Mouse (Mus musculus) kidney, embryonic 14.5 days (tissue): ENCODE results near the gene Zc2hc1c. TPM values are rescaled to one million over a fixed set of nuclear protein-coding genes. Genes with fewer than 3 reads are reported as not detected.
"Not testable (repeated sequence)": the region's sequence is repeated elsewhere in the genome, so short reads cannot be mapped to it uniquely, and the experiment has no call there.

Source experiments
- ATAC-seq: fragments of 200-750 bp; cut with Nextera tagmentation; 2 replicates; pipeline ENCODE4 v1.8.0; 2017; ENCODE audit warnings: moderate number of reproducible peaks, mild to moderate bottlenecking, moderate TSS enrichment, moderate library complexity; ENCODE audit not compliant: low FRiP score, low TSS enrichment
- H3K27ac ChIP-seq: fragments of 300-500 bp; sonication (generic); 2 replicates; pipeline ENCODE4 v1.5.1; 2014; ENCODE audit warnings: low read depth, mild to moderate bottlenecking, low read length, moderate library complexity, mixed read lengths
- H3K27me3 ChIP-seq: fragments of 300-500 bp; sonication (generic); 2 replicates; pipeline ENCODE4 v1.6.1; 2014; ENCODE audit warnings: mild to moderate bottlenecking, low read length; ENCODE audit not compliant: control insufficient read depth, insufficient read depth
- H3K36me3 ChIP-seq: fragments of 300-500 bp; sonication (generic); 2 replicates; pipeline ENCODE4 v1.6.1; 2014; ENCODE audit warnings: low read length, mixed read lengths; ENCODE audit not compliant: control insufficient read depth, insufficient read depth
- H3K4me1 ChIP-seq: fragments of 300-500 bp; sonication (generic); 2 replicates; pipeline ENCODE4 v1.6.1; 2014; ENCODE audit warnings: low read length, mixed read lengths; ENCODE audit not compliant: control insufficient read depth, insufficient read depth
- H3K4me2 ChIP-seq: fragments of 300-500 bp; sonication (generic); replicated peaks from 2 replicates; pipeline ENCODE4 v1.6.1; 2014; ENCODE audit warnings: low read depth, mild to moderate bottlenecking, low read length
- H3K4me3 ChIP-seq: fragments of 300-500 bp; sonication (generic); 2 replicates; pipeline ENCODE4 v1.5.1; 2014; ENCODE audit warnings: mild to moderate bottlenecking, low read length
- H3K9ac ChIP-seq: fragments of 300-500 bp; sonication (generic); 2 replicates; pipeline ENCODE4 v1.6.1; 2014; ENCODE audit warnings: low read depth, mild to moderate bottlenecking, low read length, moderate library complexity
- H3K9me3 ChIP-seq: fragments of 300-500 bp; sonication (generic); 2 replicates; pipeline ENCODE4 v1.6.1; 2016; ENCODE audit warnings: low read length; ENCODE audit not compliant: control insufficient read depth
- WGBS: fragments of 180-500 bp; shearing (Covaris S2); extraction: QIAGEN DNeasy Blood & Tissue Kit; methylation state at CpG from one replicate; pipeline ENCODE4 v1.1.7; 2014; 5-methylcytosine and 5-hydroxymethylcytosine counted together
- polyA plus RNA-seq: library from polyadenylated mRNA; unstranded; fragments of >200 nt; fragmentation: Nextera tagmentation; extraction: Ambion mirVana; gene quantifications from 2 replicates; pipeline ENCODE4 v1.2.1, GENCODE M21; 2014

Zc2hc1c gene
- polyA plus RNA-seq, 1 experiment from 2014 or later, result 3.2 TPM

- WGBS, result under 1% methylated on average over 31 of the region's 31 CpGs
- H3K9ac ChIP-seq, result peak overlapping the region; percentile 83
- peak overlapping the region; percentile 87 for H3K4me2 ChIP-seq
- H3K4me3 ChIP-seq, result peak overlapping the region; percentile 78
- no peaks in the 10 kb centered on the region for H3K36me3 ChIP-seq
- H3K4me1 ChIP-seq, result no peaks in the 10 kb centered on the region
- H3K27ac ChIP-seq, result peak overlapping the region; percentile 61; the same call in 1 of the 2 replicates
- ATAC-seq, result peak; percentile 97
- no peaks in the 10 kb centered on the region for H3K27me3 ChIP-seq
- H3K9me3 ChIP-seq, result no peaks in the 10 kb centered on the region
These were observed 8.1 kb upstream of the Zc2hc1c start for GRCm38 (mm10) chr12:85280105-85280844.

- peak overlapping the region; percentile 37 for H3K4me2 ChIP-seq
- peak overlapping the region; percentile 78; the same call in 1 of the 2 replicates for H3K4me3 ChIP-seq
- no peak for ATAC-seq
- no peaks in the 10 kb centered on the region for H3K27me3 ChIP-seq
- no peaks in the 10 kb centered on the region for H3K4me1 ChIP-seq
- no peaks in the 10 kb centered on the region for H3K36me3 ChIP-seq
- 73% methylated on average over 12 of the region's 12 CpGs for WGBS
- no peak overlapping the region for H3K27ac ChIP-seq
- H3K9ac ChIP-seq, result no peak overlapping the region
- no peaks in the 10 kb centered on the region for H3K9me3 ChIP-seq
These were observed 7.3 kb upstream of the Zc2hc1c start for GRCm38 (mm10) chr12:85280845-85281651.

GRCm38 (mm10) chr12:85281756-85282155 lies 6.6 kb upstream of the Zc2hc1c start:
- H3K27ac ChIP-seq, H3K4me2 ChIP-seq, H3K4me3 ChIP-seq, H3K9ac ChIP-seq, H3K36me3 ChIP-seq, ATAC-seq, H3K9me3 ChIP-seq, H3K27me3 ChIP-seq, H3K4me1 ChIP-seq: not testable (repeated sequence)
- WGBS, result 97% methylated on average over 1 of the region's 4 CpGs

GRCm38 (mm10) chr12:85284331-85284730 lies 4.1 kb upstream of the Zc2hc1c start:
- H3K27ac ChIP-seq, result no peak overlapping the region
- no peaks in the 10 kb centered on the region for H3K36me3 ChIP-seq
- no peak overlapping the region for H3K9ac ChIP-seq
- H3K4me2 ChIP-seq, result no peak overlapping the region
- H3K4me1 ChIP-seq, result peaks cover 4% of the 10 kb centered on the region; the same call in 1 of the 2 replicates
- 77% methylated on average over 8 of the region's 8 CpGs for WGBS
- no peaks in the 10 kb centered on the region for H3K27me3 ChIP-seq
- no peak for ATAC-seq
- no peaks in the 10 kb centered on the region for H3K9me3 ChIP-seq
- no peak overlapping the region for H3K4me3 ChIP-seq

GRCm38 (mm10) chr12:85284996-85285395 lies 3.4 kb upstream of the Zc2hc1c start:
- 88% methylated on average over 4 of the region's 4 CpGs for WGBS
- no peak overlapping the region for H3K27ac ChIP-seq
- no peak overlapping the region for H3K4me2 ChIP-seq
- no peaks in the 10 kb centered on the region for H3K27me3 ChIP-seq
- H3K9me3 ChIP-seq, result no peaks in the 10 kb centered on the region
- H3K4me1 ChIP-seq, result peaks cover 8% of the 10 kb centered on the region; the same call in 1 of the 2 replicates
- H3K36me3 ChIP-seq, result no peaks in the 10 kb centered on the region
- no peak overlapping the region for H3K4me3 ChIP-seq
- no peak overlapping the region for H3K9ac ChIP-seq
- no peak for ATAC-seq

- Histone ChIP-seq H3K4me2 (peak overlapping the region; percentile 84; the same call in 1 of the 2 replicates), H3K9me3 (no peaks in the 10 kb centered on the region), H3K4me1 (peaks cover 8% of the 10 kb centered on the region; the same call in 1 of the 2 replicates), H3K27ac (0 out of 2 replicates have a peak overlapping the region, but pooled peaks have one; percentile 43), H3K36me3 (no peaks in the 10 kb centered on the region), H3K4me3 (no peak overlapping the region), H3K27me3 (no peaks in the 10 kb centered on the region), H3K9ac (no peak overlapping the region)
- ATAC-seq, result no peak
- WGBS, result 39% methylated on average over 2 of the region's 5 CpGs
These were observed 1.4 kb upstream of the Zc2hc1c start for GRCm38 (mm10) chr12:85286941-85287340.

- H3K36me3 ChIP-seq, result no peaks in the 10 kb centered on the region
- peak within 1 kb of the TSS; percentile 65 for H3K9ac ChIP-seq
- H3K4me2 ChIP-seq, result peak within 1 kb of the TSS; percentile 84
- WGBS, result 6% methylated on average over 21 of the region's 21 CpGs
- peaks cover 8% of the 10 kb centered on the region; the same call in 1 of the 2 replicates for H3K4me1 ChIP-seq
- peak within 1 kb of the TSS; percentile 55 for H3K4me3 ChIP-seq
- H3K27ac ChIP-seq, result peak within 1 kb of the TSS; percentile 76; the same call in 1 of the 2 replicates
- ATAC-seq, result peak; percentile 84
- no peaks in the 10 kb centered on the region for H3K27me3 ChIP-seq
- H3K9me3 ChIP-seq, result peaks cover under 1% of the 10 kb centered on the region; the same call in 1 of the 2 replicates
These were observed 444 bp upstream of the Zc2hc1c start, which contains the start of gene Acyp1 for GRCm38 (mm10) chr12:85287809-85288485. Acyp1 (minus strand) TSS chr12:85288438.

GRCm38 (mm10) chr12:85289157-85290000 lies 988 bp downstream of the Zc2hc1c start:
- Histone ChIP-seq H3K4me2 (peak overlapping the region; percentile 84), H3K27me3 (no peaks in the 10 kb centered on the region), H3K36me3 (no peaks in the 10 kb centered on the region), H3K9ac (peak overlapping the region; percentile 65; the same call in 1 of the 2 replicates), H3K4me3 (peak overlapping the region; percentile 55), H3K9me3 (peaks cover 12% of the 10 kb centered on the region), H3K4me1 (peaks cover 8% of the 10 kb centered on the region; the same call in 1 of the 2 replicates), H3K27ac (peak overlapping the region; percentile 12; the same call in 1 of the 2 replicates)
- WGBS, result 53% methylated on average over 24 of the region's 24 CpGs
- no peak for ATAC-seq
